Mouse (Mus musculus): ENCODE measurements around the gene Gm45785. TPM values are rescaled to one million over a fixed set of nuclear protein-coding genes. Genes with fewer than 3 reads are reported as not detected.

The Gm45785 gene
- polyA plus RNA-seq, 1 experiment from 2014 or later: not detected

DNA sequence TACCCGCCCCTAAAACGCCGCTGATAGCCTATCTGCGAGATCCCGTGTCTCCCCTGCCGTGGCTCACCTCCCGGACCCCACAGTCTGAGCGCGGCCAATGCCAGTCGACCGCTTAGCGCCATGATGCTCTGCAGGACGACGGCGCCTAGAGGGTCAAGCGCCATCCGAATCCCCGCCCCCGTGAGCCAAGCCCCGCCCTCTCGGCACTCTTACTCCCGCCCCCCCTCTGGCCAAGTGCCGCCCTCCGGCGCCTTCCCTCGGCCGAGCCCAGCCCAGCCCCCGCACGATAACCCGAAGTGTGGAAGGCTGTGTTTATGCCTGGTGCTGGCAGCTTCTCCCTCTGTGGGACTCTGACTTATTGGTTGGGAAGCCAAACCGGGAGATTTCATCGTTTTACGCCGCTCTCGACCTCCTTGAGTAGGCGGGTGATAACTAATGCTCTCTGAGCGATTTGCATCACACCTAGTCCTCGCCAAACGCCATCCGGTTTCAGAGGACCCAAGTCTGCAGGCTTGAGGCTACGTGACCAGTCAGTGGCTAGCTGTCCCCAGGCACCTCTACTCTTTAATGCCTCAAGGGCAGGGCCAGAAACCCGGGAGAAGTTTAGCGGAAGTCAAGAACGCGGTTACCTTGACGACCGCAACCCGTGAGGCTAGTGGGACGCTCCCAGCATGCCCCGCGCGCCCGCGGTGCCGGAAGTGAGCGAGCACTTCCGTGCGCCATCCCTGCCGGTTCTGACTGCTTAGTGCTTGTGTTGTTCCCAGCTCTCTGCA, 25.8 kb upstream of the Gm45785 start, which contains the start of the genes Psmd13 and Sirt3:
TSS of gene Psmd13 (plus strand) at position 273 of the 773 bp plus-strand sequence.
TSS of gene Sirt3 (minus strand) at position 614 of the 773 bp plus-strand sequence.
- no peaks in the 10 kb centered on the region for H3K9me3 ChIP-seq
- WGBS: under 1% methylated on average over 57 of the region's 59 CpGs
- peaks cover 17% of the 10 kb centered on the region for H3K4me1 ChIP-seq
- H3K4me3 ChIP-seq: peak within 1 kb of the TSS; percentile 97
- ATAC-seq (replicated peaks): peak; percentile 98
- H3K36me3 ChIP-seq: peaks cover 14% of the 10 kb centered on the region
- peak within 1 kb of the TSS; percentile 92 for H3K27ac ChIP-seq (replicated peaks)
- peak within 1 kb of the TSS; percentile 86 for H3K9ac ChIP-seq (replicated peaks)
- H3K27me3 ChIP-seq: no peaks in the 10 kb centered on the region
- peak within 1 kb of the TSS; percentile 82 for H3K4me2 ChIP-seq (replicated peaks)

- peak overlapping the region; percentile 97 for H3K4me3 ChIP-seq
- H3K4me2 ChIP-seq (replicated peaks): peak overlapping the region; percentile 82
- H3K4me1 ChIP-seq: peaks cover 17% of the 10 kb centered on the region
- WGBS: 26% methylated on average over 8 of the region's 8 CpGs
- H3K36me3 ChIP-seq: peaks cover 7% of the 10 kb centered on the region
- H3K9me3 ChIP-seq: no peaks in the 10 kb centered on the region
- no peak for ATAC-seq (replicated peaks)
- H3K9ac ChIP-seq (replicated peaks): peak overlapping the region; percentile 86
- H3K27me3 ChIP-seq: no peaks in the 10 kb centered on the region
- H3K27ac ChIP-seq (replicated peaks): peak overlapping the region; percentile 92
Observed at GRCm38 (mm10) chr7:140880865-140881515, 24.9 kb upstream of the Gm45785 start.

- no peaks in the 10 kb centered on the region for H3K9me3 ChIP-seq
- no peak overlapping the region for H3K4me2 ChIP-seq (replicated peaks)
- H3K4me3 ChIP-seq: no peak overlapping the region
- ATAC-seq (replicated peaks): no peak
- no peak overlapping the region for H3K27ac ChIP-seq (replicated peaks)
- no peaks in the 10 kb centered on the region for H3K27me3 ChIP-seq
- peaks cover 17% of the 10 kb centered on the region for H3K4me1 ChIP-seq
- 92% methylated on average over 3 of the region's 3 CpGs for WGBS
- peaks cover 5% of the 10 kb centered on the region; the same call in 1 of the 2 replicates for H3K36me3 ChIP-seq
- H3K9ac ChIP-seq (replicated peaks): no peak overlapping the region
Observed at GRCm38 (mm10) chr7:140880419-140880818, 24.3 kb upstream of the Gm45785 start.

DNA sequence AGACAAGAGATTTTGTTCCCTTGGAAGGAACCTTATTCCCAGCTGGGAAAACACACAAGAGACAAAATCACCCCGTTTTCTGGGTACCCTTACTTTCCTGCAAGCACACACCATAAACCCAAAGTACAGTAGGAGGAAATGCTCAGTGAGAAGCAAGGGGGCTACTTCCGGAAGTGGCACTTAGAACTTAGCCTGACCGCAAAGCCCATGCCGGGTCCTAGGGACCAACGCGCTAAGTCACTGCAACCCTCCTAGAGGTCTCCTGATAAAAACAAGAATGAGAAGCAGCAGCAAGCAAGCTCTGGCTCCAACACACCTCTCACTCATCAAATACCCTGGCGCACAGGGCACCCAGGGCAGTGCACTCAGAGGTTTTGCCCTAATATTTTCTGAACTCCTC, 23.2 kb upstream of the Gm45785 start:
- Histone ChIP-seq H3K27ac (replicated peaks) (no peak overlapping the region), H3K4me2 (replicated peaks) (no peak overlapping the region), H3K27me3 (no peaks in the 10 kb centered on the region), H3K9me3 (no peaks in the 10 kb centered on the region), H3K4me1 (peaks cover 17% of the 10 kb centered on the region), H3K36me3 (0 out of 2 replicates have a peak, but pooled peaks cover 3% of the 10 kb centered on the region), H3K9ac (replicated peaks) (no peak overlapping the region), H3K4me3 (no peak overlapping the region)
- no peak for ATAC-seq (replicated peaks)
- WGBS: 88% methylated on average over 7 of the region's 7 CpGs

DNA sequence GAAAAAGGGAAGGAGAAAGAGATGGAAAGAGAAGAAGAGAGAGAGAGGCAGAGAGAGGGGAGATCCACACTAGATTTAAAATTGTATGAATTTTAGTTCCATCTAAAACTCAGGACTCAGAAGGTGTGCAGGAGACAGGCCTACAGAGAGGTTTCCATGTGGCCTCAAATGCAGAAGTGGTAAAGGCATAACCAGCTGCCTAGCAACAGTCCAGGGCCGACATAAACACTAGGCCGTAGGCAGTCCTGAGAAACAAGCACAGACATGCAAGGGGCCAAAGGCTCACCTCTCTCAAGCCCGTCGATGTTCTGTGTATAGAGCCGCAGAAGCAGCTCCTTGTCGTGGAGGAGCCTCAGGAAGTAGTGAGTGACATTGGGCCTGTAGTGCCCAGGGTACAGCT, 21.2 kb upstream of the Gm45785 start:
- no peaks in the 10 kb centered on the region for H3K9me3 ChIP-seq
- no peak overlapping the region for H3K4me3 ChIP-seq
- WGBS: 87% methylated on average over 6 of the region's 6 CpGs
- ATAC-seq (replicated peaks): no peak
- H3K36me3 ChIP-seq: peaks cover under 1% of the 10 kb centered on the region; the same call in 1 of the 2 replicates
- no peak overlapping the region for H3K27ac ChIP-seq (replicated peaks)
- H3K4me1 ChIP-seq: peaks cover 7% of the 10 kb centered on the region
- H3K4me2 ChIP-seq (replicated peaks): no peak overlapping the region
- H3K27me3 ChIP-seq: no peaks in the 10 kb centered on the region
- no peak overlapping the region for H3K9ac ChIP-seq (replicated peaks)

- H3K36me3 ChIP-seq: peaks cover 5% of the 10 kb centered on the region; the same call in 1 of the 2 replicates
- no peak overlapping the region for H3K9ac ChIP-seq (replicated peaks)
- no peaks in the 10 kb centered on the region for H3K9me3 ChIP-seq
- no peaks in the 10 kb centered on the region for H3K27me3 ChIP-seq
- no peaks in the 10 kb centered on the region for H3K4me1 ChIP-seq
- 82% methylated on average over 4 of the region's 4 CpGs for WGBS
- H3K4me2 ChIP-seq (replicated peaks): no peak overlapping the region
- ATAC-seq (replicated peaks): no peak
- H3K27ac ChIP-seq (replicated peaks): no peak overlapping the region
- H3K4me3 ChIP-seq: no peak overlapping the region
Observed at GRCm38 (mm10) chr7:140874224-140874623, 18.1 kb upstream of the Gm45785 start.

- no peak for ATAC-seq (replicated peaks)
- Histone ChIP-seq H3K4me2 (replicated peaks) (no peak overlapping the region), H3K4me1 (peaks cover under 1% of the 10 kb centered on the region), H3K9ac (replicated peaks) (no peak overlapping the region), H3K9me3 (no peaks in the 10 kb centered on the region), H3K36me3 (peaks cover 37% of the 10 kb centered on the region), H3K27me3 (no peaks in the 10 kb centered on the region), H3K27ac (replicated peaks) (no peak overlapping the region), H3K4me3 (no peak overlapping the region)
- WGBS: 90% methylated on average over 12 of the region's 12 CpGs
Observed at GRCm38 (mm10) chr7:140864761-140865160, 8.6 kb upstream of the Gm45785 start.

DNA sequence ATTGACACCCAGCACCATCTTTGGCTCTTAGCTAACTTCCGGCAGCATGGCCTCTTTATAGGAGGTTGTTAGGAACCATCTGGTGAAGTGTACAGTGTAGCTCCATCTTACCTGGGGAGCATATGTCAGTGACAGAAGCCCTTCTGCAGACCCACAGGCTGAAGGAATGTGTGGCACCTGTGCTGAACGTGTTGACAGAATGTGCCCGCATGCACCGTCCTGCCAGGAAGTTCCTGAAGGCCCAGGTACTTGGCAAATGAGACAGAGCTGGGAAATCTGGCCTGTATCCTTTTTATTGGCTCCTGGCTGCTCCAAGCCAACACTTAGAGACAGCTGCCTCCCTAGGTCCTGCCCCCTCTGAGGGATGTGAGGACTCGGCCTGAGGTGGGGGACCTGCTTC, 4.6 kb upstream of the Gm45785 start:
- no peaks in the 10 kb centered on the region for H3K27me3 ChIP-seq
- H3K4me3 ChIP-seq: no peak overlapping the region
- 90% methylated on average over 5 of the region's 5 CpGs for WGBS
- no peak overlapping the region for H3K9ac ChIP-seq (replicated peaks)
- H3K4me2 ChIP-seq (replicated peaks): no peak overlapping the region
- peaks cover 41% of the 10 kb centered on the region for H3K36me3 ChIP-seq
- H3K9me3 ChIP-seq: no peaks in the 10 kb centered on the region
- peaks cover 23% of the 10 kb centered on the region for H3K4me1 ChIP-seq
- ATAC-seq (replicated peaks): no peak
- H3K27ac ChIP-seq (replicated peaks): no peak overlapping the region

- H3K4me1 ChIP-seq: peaks cover 30% of the 10 kb centered on the region
- ATAC-seq (replicated peaks): no peak
- H3K27me3 ChIP-seq: no peaks in the 10 kb centered on the region
- H3K4me2 ChIP-seq (replicated peaks): no peak overlapping the region
- WGBS: 78% methylated on average over 6 of the region's 6 CpGs
- no peak overlapping the region for H3K9ac ChIP-seq (replicated peaks)
- H3K9me3 ChIP-seq: no peaks in the 10 kb centered on the region
- H3K27ac ChIP-seq (replicated peaks): no peak overlapping the region
- no peak overlapping the region for H3K4me3 ChIP-seq
- H3K36me3 ChIP-seq: peaks cover 41% of the 10 kb centered on the region
Observed at GRCm38 (mm10) chr7:140859997-140860396, 3.9 kb upstream of the Gm45785 start.

GRCm38 (mm10) chr7:140858746-140859145, 2.6 kb upstream of the Gm45785 start:
- Histone ChIP-seq H3K27ac (replicated peaks) (no peak overlapping the region), H3K4me3 (peak overlapping the region; percentile 68), H3K9me3 (no peaks in the 10 kb centered on the region), H3K4me2 (replicated peaks) (peak overlapping the region; percentile 86), H3K27me3 (no peaks in the 10 kb centered on the region), H3K36me3 (peaks cover 41% of the 10 kb centered on the region), H3K4me1 (peaks cover 32% of the 10 kb centered on the region), H3K9ac (replicated peaks) (peak overlapping the region; percentile 78; the same call in 1 of the 2 replicates)
- no peak for ATAC-seq (replicated peaks)
- WGBS: 96% methylated on average over 8 of the region's 8 CpGs

- peaks cover 32% of the 10 kb centered on the region for H3K4me1 ChIP-seq
- no peaks in the 10 kb centered on the region for H3K27me3 ChIP-seq
- H3K9ac ChIP-seq (replicated peaks): peak within 1 kb of the TSS; percentile 78
- ATAC-seq (replicated peaks): peak; percentile 57
- peak within 1 kb of the TSS; percentile 68 for H3K4me3 ChIP-seq
- 37% methylated on average over 40 of the region's 40 CpGs for WGBS
- peaks cover 42% of the 10 kb centered on the region for H3K36me3 ChIP-seq
- H3K27ac ChIP-seq (replicated peaks): peak within 1 kb of the TSS; percentile 92
- no peaks in the 10 kb centered on the region for H3K9me3 ChIP-seq
- H3K4me2 ChIP-seq (replicated peaks): peak within 1 kb of the TSS; percentile 86
Observed at GRCm38 (mm10) chr7:140857550-140858505, 1.7 kb upstream of the Gm45785 start, which contains the start of gene Bet1l. Gene Bet1l, minus strand, starts transcription at chr7:140857577.
